Mouse (Mus musculus) testis, adult 2 months (tissue): Measurements from ENCODE around the gene Rbl2. TPM values are rescaled to one million over a fixed set of nuclear protein-coding genes. Genes with fewer than 3 reads are reported as not detected.

ENCODE experiments used
- H3K27ac ChIP-seq: fragments of 200-500 bp; 2 replicates; pipeline ENCODE4 v1.5.1; 2012; ENCODE audit warnings: low read depth, low read length; ENCODE audit not compliant: control insufficient read depth, insufficient read depth
- H3K27me3 ChIP-seq: fragments of 200-500 bp; 2 replicates; pipeline ENCODE4 v1.6.1; 2012; ENCODE audit warnings: mild to moderate bottlenecking, low read length, moderate library complexity; ENCODE audit not compliant: control insufficient read depth, insufficient read depth
- H3K36me3 ChIP-seq: fragments of 200-500 bp; 2 replicates; pipeline ENCODE4 v1.6.1; 2012; ENCODE audit warnings: mild to moderate bottlenecking, low read length; ENCODE audit not compliant: control insufficient read depth, insufficient read depth
- H3K4me1 ChIP-seq: fragments of 200-500 bp; 2 replicates; pipeline ENCODE4 v1.6.1; 2012; ENCODE audit warnings: low read length; ENCODE audit not compliant: control insufficient read depth, insufficient read depth
- H3K4me3 ChIP-seq: fragments of 200-500 bp; 2 replicates; pipeline ENCODE4 v1.5.1; 2012; ENCODE audit warnings: low read depth, mild to moderate bottlenecking, low read length, moderate library complexity, mixed read lengths; ENCODE audit not compliant: control insufficient read depth
- CTCF ChIP-seq: fragments of 200-500 bp; IDR thresholded peaks from 2 replicates; pipeline ENCODE4 v1.5.1; 2012; ENCODE audit warnings: low read depth, mild to moderate bottlenecking, inconsistent platforms, low read length, moderate library complexity; ENCODE audit not compliant: control insufficient read depth, insufficient read depth, insufficient replicate concordance
- POLR2A ChIP-seq: fragments of 200-500 bp; IDR thresholded peaks from 2 replicates; pipeline ENCODE4 v1.6.1; 2012; ENCODE audit warnings: low read depth, mild to moderate bottlenecking, inconsistent platforms, low read length, moderate library complexity; ENCODE audit not compliant: control insufficient read depth
- polyA plus RNA-seq: library from polyadenylated mRNA; depleted of rRNA; stranded (reverse); fragments of >200 nt; gene quantifications from 2 replicates; pipeline ENCODE4 v1.2.3, GENCODE M21; 2012

Gene Rbl2
- polyA plus RNA-seq, 1 experiment: 184 TPM

DNA sequence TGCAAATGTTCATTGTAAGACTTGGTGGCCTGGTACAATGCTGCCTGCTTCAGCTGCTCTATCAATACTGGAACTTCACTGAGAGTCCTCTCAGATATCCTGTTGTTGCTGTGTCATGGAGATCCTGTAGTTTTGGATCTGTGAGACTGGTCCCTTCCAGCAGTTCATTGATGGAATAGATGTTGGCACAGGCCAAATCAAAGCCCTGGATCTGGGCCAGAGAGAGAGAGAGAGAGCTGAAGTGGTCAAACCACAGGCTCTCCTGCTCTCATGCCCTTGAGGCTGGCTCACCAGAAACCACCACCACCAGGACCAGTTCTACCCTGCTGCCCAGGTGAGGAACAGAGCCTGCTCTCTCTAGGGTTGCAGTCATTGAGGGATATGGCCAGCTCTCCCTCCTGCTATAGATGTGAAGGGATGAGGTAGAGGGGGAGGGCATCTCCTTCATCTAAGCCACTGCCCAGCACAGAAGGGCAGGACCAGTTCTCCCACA, 10.7 kb upstream of the Rbl2 start:
- H3K36me3 ChIP-seq: no peaks in the 10 kb centered on the region
- TF ChIP-seq CTCF (no peak), POLR2A (no peak)
- peaks cover 7% of the 10 kb centered on the region for H3K4me1 ChIP-seq

DNA sequence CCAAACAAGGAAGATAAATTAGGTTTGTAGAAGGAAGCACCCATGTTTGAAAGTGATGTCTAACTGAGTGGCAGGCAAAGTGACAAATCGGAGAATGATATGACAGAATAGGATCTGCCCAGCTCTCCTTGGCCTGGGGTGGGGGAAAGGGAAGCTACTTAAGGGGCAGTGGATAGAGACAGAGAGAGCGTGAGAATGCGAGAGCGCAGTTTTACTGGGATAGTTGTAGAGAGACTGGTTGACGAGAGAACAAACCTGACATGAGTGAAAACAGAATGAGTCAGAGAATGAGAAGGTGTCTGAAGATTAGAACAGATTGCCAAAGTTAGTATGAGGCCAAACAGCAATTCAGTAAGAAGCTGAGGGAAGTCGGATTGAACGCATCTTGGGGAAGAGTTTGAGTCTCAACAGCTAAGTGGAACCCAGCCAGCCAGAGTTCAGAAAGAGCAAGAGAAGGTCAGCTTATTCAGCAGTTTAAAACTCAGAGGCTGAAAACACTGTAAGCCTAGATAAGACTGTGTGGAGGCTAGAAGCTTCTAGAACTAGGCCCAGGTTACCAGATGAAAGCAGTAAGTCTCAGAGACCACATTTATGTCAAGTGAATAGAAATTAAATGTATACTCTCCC, 9.9 kb upstream of the Rbl2 start:
- Histone ChIP-seq H3K27ac (no peak overlapping the region), H3K27me3 (no peaks in the 10 kb centered on the region), H3K4me3 (no peak overlapping the region), H3K4me1 (peaks cover 7% of the 10 kb centered on the region), H3K36me3 (no peaks in the 10 kb centered on the region)
- TF ChIP-seq CTCF (no peak), POLR2A (no peak)

More for the DNA sequence above, 10.7 kb upstream of the Rbl2 start:
- Histone ChIP-seq H3K4me3 (no peak overlapping the region), H3K27ac (no peak overlapping the region), H3K27me3 (no peaks in the 10 kb centered on the region)

DNA sequence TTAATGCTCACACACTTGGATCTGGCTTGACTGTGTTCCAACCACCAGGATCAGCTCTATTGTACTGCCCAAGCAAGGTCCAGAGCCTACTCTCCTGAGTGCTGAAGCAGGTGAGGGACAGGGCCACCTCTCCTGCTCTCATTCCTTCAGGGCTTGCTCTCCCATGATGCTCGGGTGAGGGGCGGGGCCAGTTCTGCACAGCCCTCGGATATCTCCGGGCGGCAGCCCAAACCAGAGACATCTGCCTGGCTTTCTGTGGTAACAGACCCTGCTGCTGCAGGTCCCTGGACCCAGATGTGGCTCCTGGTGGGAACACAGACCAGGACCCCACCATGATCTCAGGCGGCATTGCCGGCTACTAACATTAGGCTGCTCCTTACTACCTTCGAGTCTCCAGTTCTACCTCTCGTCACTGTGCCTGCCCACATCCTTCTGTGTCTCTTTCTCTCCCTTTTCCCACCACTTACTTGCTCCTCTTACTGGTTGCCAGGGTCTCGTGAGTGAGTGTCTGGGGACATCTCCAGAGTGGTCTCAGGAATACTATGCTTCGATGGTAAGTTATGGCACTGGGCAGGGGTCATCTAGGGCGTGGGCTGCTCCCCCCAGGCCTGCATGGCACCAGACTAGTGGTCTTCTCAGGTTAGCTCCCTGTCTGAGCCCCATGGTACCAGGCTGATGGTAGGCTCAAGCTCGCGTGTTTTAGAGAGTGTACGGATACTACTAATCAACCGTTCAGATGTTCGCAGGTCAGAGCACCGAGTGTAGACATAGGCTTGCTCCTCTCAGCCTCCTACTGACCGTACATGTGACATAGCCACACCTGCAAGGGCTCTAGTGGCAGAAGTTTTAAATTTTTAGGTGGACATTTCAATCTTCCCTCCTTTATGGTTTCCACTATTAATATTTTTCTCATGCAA, 9.0 kb upstream of the Rbl2 start:
- H3K4me3 ChIP-seq: no peak overlapping the region; the same call in 1 of the 2 replicates

DNA sequence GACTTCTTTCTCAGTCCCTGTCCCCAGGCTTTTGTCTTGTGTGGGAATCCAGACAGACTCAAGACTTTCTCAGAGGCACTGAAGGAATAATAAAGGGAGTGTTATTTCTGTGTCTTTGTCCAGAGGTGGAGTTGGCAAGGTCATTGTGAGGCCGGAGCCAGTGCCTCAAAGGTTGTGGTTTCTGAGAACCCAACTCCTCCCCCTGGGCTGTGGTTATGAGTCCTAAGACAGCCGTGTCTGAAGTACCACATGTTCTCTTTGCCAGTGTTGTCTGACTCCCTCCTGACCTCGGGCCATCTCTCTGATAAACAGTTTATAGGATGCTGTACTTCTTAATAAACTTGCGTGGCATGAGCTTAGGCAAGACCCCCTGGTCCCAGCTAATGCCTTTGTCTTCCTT, 4.7 kb upstream of the Rbl2 start:
- no peaks in the 10 kb centered on the region for H3K27me3 ChIP-seq
- peaks cover 11% of the 10 kb centered on the region for H3K4me1 ChIP-seq
- TF ChIP-seq POLR2A (no peak), CTCF (no peak)
- H3K27ac ChIP-seq: no peak overlapping the region
- no peak overlapping the region for H3K4me3 ChIP-seq
- no peaks in the 10 kb centered on the region for H3K36me3 ChIP-seq

More for the DNA sequence above, 9.0 kb upstream of the Rbl2 start:
- TF ChIP-seq POLR2A (no peak), CTCF (no peak)
- H3K27ac ChIP-seq: no peak overlapping the region
- H3K27me3 ChIP-seq: no peaks in the 10 kb centered on the region
- no peaks in the 10 kb centered on the region for H3K36me3 ChIP-seq
- peaks cover 7% of the 10 kb centered on the region for H3K4me1 ChIP-seq

DNA sequence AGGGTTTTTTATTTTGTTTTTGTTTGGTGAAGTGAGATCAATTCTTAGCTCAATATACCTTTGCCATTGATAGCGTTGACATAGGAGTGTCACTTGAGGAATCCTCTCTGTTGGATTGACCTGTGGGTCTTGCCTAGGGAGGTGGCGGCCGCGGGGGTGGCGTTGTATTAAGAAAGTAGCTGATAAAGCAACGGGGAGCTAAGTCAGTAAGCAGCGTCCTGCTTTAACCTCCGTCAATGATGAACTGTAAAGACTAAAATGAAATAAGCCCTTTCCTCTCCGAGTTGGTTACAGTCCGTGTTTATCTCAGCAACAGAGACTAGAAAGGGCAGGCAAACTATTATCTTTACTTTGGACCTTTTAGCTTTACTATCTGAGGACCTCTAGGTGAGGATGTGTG, 450 bp upstream of the Rbl2 start:
- no peaks in the 10 kb centered on the region for H3K36me3 ChIP-seq
- H3K4me1 ChIP-seq: peaks cover 8% of the 10 kb centered on the region
- no peak overlapping the region for H3K27ac ChIP-seq
- no peaks in the 10 kb centered on the region for H3K27me3 ChIP-seq
- TF ChIP-seq POLR2A (no peak), CTCF (no peak)
- H3K4me3 ChIP-seq: peak overlapping the region; percentile 87

DNA sequence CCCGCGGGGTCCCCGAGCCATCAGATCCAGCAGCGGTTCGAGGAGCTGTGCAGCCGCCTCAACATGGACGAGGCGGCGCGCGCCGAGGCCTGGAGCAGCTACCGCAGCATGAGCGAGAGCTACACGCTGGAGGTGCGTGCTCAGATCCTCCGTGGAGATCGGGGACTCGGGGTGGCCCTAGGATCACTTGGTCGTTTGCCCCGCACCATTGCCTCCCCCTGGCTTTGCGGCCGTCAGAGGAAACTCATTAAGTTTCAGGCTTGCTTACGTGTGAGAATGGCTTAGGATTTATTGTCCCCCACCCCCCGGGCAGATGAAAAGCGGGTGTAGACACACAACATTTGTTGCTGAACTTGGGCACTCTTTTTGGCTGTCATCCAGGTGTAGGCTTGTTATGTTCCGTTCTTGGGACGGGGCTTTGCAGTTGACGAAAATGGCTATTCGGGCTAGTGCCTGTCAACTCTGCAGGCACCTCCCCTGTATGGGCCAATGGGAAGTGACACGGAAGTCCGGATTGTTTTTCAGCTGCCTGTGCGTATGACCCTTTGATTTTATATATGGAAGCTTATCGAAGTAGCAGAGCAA, 510 bp downstream of the Rbl2 start:
- TF ChIP-seq CTCF: no peak
- TF ChIP-seq POLR2A: no peak
- Histone ChIP-seq H3K36me3 (no peaks in the 10 kb centered on the region), H3K27ac (peak overlapping the region; percentile 26)

More for the DNA sequence above, 510 bp downstream of the Rbl2 start:
- H3K4me3 ChIP-seq: peak overlapping the region; percentile 87
- H3K4me1 ChIP-seq: peaks cover 8% of the 10 kb centered on the region
- no peaks in the 10 kb centered on the region for H3K27me3 ChIP-seq
